Mouse (Mus musculus): ENCODE data around the gene Spert. TPM values are rescaled to one million over a fixed set of nuclear protein-coding genes. Genes with fewer than 3 reads are reported as not detected.

The Spert gene
- polyA plus RNA-seq, 1 experiment from 2014 or later, result not detected

DNA sequence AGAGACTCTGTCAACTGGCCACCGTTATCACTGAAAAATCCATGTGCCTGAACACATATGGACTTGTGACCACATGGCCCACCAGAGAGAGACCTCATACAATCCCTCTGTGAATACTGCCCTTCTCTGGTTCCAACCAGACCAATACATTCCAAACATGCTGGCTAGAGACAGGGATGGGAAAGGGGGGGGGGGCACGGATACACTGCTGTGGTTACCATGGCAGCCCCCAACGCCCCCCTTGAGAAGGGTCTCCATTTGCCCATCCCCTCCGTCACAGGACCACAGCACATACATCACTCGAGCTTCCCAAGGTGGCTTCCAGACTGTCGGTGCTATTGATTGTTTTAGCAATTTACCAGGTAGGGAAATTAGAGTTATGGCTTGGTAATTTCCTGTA is 23.5 kb upstream of the Spert start:
- no peak overlapping the region for H3K4me2 ChIP-seq (ENCODE audit: low read length)
- H3K9ac ChIP-seq (ENCODE audit: low read length), result no peak overlapping the region
- peaks cover 5% of the 10 kb centered on the region; the same call in 1 of the 2 replicates for H3K4me1 ChIP-seq (ENCODE audit: control insufficient read depth, insufficient read depth, low read length)
- no peak for ATAC-seq
- H3K27ac ChIP-seq (ENCODE audit: low read depth, low read length), result no peak overlapping the region
- no peaks in the 10 kb centered on the region for H3K27me3 ChIP-seq (replicated peaks; ENCODE audit: control insufficient read depth, insufficient read depth, low read length)
- no peak overlapping the region for H3K4me3 ChIP-seq (ENCODE audit: low read depth, low read length)
- H3K36me3 ChIP-seq (ENCODE audit: control insufficient read depth, insufficient read depth, low read length), result no peaks in the 10 kb centered on the region
- no peak for DNase-seq (ENCODE audit: low spot score)
- 83% methylated on average over 6 of the region's 6 CpGs for WGBS
- no peaks in the 10 kb centered on the region for H3K9me3 ChIP-seq (replicated peaks; ENCODE audit: control insufficient read depth, low read length)

DNA sequence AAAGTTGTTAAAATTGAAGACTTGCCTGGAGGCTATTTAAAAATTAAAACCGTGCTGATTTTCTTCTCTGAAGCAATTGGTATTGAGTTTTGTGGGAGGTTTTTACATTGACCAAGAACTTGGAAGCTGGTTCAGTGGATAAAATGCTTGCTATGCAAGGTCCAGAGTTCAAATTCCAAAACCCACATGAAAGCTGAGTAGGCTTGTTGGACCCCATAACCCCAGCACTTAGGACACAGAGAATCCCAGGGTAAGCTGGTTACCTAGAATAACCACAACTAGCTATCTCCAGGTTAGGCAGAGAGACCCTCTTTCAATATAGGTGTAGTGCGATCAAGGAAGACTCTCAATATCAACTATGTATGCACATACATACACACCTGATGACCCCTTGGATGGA is 16.3 kb upstream of the Spert start:
- ATAC-seq (no peak), DNase-seq (ENCODE audit: low spot score) (no peak)
- Histone ChIP-seq H3K36me3 (ENCODE audit: control insufficient read depth, insufficient read depth, low read length) (no peaks in the 10 kb centered on the region), H3K9ac (ENCODE audit: low read length) (no peak overlapping the region), H3K4me2 (ENCODE audit: low read length) (no peak overlapping the region), H3K27me3 (replicated peaks; ENCODE audit: control insufficient read depth, insufficient read depth, low read length) (no peaks in the 10 kb centered on the region), H3K9me3 (replicated peaks; ENCODE audit: control insufficient read depth, low read length) (no peaks in the 10 kb centered on the region), H3K27ac (ENCODE audit: low read depth, low read length) (no peak overlapping the region), H3K4me3 (ENCODE audit: low read depth, low read length) (no peak overlapping the region), H3K4me1 (ENCODE audit: control insufficient read depth, insufficient read depth, low read length) (no peaks in the 10 kb centered on the region)
- 94% methylated on average over 2 of the region's 2 CpGs for WGBS

DNA sequence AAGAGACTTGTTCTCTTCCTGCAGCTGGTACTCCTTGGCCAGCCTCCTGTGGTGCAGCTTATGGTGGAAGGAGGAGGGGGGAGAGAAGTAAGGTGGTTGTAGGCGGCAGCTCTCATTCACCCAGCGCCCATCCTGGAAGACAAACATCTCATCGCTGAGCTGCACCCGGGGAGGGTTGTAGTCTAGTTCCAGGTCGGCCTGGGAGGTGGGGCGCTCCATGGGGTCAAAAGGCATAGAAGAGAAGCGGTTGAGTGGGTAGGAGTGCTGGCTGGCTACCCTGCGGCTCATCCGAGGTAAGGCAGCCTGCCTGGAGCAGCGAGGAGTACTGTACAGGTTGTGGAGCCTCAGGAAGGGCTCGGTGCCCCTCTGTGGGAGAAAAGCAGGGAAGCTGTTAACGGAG is 9.0 kb downstream of the Spert start:
- Histone ChIP-seq H3K27ac (ENCODE audit: low read depth, low read length) (no peak overlapping the region), H3K27me3 (replicated peaks; ENCODE audit: control insufficient read depth, insufficient read depth, low read length) (no peaks in the 10 kb centered on the region), H3K36me3 (ENCODE audit: control insufficient read depth, insufficient read depth, low read length) (no peaks in the 10 kb centered on the region), H3K9ac (ENCODE audit: low read length) (no peak overlapping the region), H3K9me3 (replicated peaks; ENCODE audit: control insufficient read depth, low read length) (no peaks in the 10 kb centered on the region), H3K4me1 (ENCODE audit: control insufficient read depth, insufficient read depth, low read length) (no peaks in the 10 kb centered on the region), H3K4me2 (ENCODE audit: low read length) (no peak overlapping the region), H3K4me3 (ENCODE audit: low read depth, low read length) (no peak overlapping the region)
- ATAC-seq (no peak), DNase-seq (ENCODE audit: low spot score) (no peak)
- WGBS, result 88% methylated on average over 12 of the region's 12 CpGs

DNA sequence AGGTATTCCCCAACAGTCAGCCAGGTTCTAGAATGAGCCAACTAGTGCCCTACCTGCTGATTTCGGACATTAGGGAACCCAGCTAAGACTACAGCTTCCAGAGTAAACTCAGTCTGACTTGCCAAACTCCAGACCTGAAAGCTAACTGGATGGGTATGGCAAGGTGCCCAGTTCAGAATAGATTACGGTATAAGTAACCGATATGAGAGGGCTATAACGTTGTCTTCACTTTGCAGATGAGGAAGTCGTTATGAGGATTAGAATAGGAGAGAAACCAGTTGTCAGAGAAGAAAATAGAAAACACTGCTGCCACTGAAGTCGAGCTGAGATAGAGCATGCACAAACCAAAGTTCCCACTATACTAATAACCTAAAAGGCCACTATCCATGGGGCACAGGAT is 13.9 kb downstream of the Spert start:
- Histone ChIP-seq H3K36me3 (ENCODE audit: control insufficient read depth, insufficient read depth, low read length) (no peaks in the 10 kb centered on the region), H3K27ac (ENCODE audit: low read depth, low read length) (no peak overlapping the region), H3K4me1 (ENCODE audit: control insufficient read depth, insufficient read depth, low read length) (no peaks in the 10 kb centered on the region), H3K27me3 (replicated peaks; ENCODE audit: control insufficient read depth, insufficient read depth, low read length) (no peaks in the 10 kb centered on the region), H3K4me2 (ENCODE audit: low read length) (no peak overlapping the region), H3K9me3 (replicated peaks; ENCODE audit: control insufficient read depth, low read length) (no peaks in the 10 kb centered on the region), H3K4me3 (ENCODE audit: low read depth, low read length) (no peak overlapping the region), H3K9ac (ENCODE audit: low read length) (no peak overlapping the region)
- ATAC-seq, result no peak
- no peak for DNase-seq (ENCODE audit: low spot score)
- WGBS, result 79% methylated on average over 6 of the region's 6 CpGs

DNA sequence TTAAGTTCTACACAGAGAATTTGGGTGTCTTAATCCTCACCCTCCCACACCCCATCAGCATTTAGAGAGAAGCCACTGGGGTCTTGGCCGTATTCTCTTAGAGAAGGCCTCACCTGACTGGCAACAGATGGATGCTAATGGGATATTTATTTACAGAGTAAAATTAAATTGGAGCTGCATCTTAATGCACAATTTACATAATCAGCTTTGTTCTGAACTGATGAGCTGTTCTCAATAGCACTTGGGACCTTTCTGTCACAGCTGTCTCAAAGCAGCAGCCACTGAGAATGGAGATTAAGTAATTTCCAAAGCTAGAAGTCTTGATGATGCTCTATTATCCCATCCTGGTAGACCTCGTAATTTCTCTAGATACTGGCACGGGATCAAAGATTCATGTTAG is 26.6 kb downstream of the Spert start:
- no peak overlapping the region for H3K9ac ChIP-seq (ENCODE audit: low read length)
- H3K4me3 ChIP-seq (ENCODE audit: low read depth, low read length), result no peak overlapping the region
- DNase-seq (ENCODE audit: low spot score) (peak; percentile 85), ATAC-seq (peak; percentile 79)
- peaks cover 22% of the 10 kb centered on the region for H3K4me1 ChIP-seq (ENCODE audit: control insufficient read depth, insufficient read depth, low read length)
- H3K4me2 ChIP-seq (ENCODE audit: low read length), result 0 out of 2 replicates have a peak overlapping the region, but pooled peaks have one; percentile 16
- peak overlapping the region; percentile 82 for H3K27ac ChIP-seq (ENCODE audit: low read depth, low read length)
- 8% methylated on average over 3 of the region's 3 CpGs for WGBS
- H3K27me3 ChIP-seq (replicated peaks; ENCODE audit: control insufficient read depth, insufficient read depth, low read length), result no peaks in the 10 kb centered on the region
- no peaks in the 10 kb centered on the region for H3K36me3 ChIP-seq (ENCODE audit: control insufficient read depth, insufficient read depth, low read length)
- H3K9me3 ChIP-seq (replicated peaks; ENCODE audit: control insufficient read depth, low read length), result no peaks in the 10 kb centered on the region

DNA sequence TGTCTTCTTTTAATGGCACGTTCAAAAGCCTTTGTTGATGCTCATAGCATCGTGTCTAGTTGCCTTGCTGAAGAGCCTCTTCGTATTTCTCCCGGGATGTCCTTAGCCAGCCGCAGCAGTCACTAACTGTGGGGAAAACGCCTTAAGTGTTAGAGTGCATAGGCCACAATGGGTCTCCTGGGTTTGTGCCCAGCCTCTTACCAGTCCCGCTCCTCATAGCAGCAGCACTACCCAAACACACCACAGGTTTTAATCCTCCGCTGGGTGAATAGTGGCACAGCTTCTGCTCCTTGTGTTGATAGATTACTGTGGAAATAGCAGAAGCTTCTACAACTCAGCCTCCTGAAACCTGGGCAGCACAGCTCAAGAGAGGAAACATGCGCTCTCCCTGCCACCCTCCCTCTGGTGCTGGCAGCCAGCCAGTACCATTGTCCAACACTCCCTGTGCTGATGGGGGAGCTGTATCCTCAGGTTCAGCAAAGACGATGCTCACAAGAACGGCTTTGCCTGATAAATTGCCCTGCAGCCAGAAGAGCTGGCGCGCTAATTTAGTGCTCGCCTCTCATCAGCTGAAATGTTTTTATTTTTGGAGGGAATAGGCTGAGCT is 27.3 kb downstream of the Spert start:
- no peak overlapping the region for H3K4me3 ChIP-seq (ENCODE audit: low read depth, low read length)
- peak; percentile 90 for ATAC-seq
- H3K27ac ChIP-seq (ENCODE audit: low read depth, low read length), result peak overlapping the region; percentile 82
- no peaks in the 10 kb centered on the region for H3K27me3 ChIP-seq (replicated peaks; ENCODE audit: control insufficient read depth, insufficient read depth, low read length)
- peak; percentile 91 for DNase-seq (ENCODE audit: low spot score)
- H3K9ac ChIP-seq (ENCODE audit: low read length), result no peak overlapping the region; the same call in 1 of the 2 replicates
- 11% methylated on average over 14 of the region's 14 CpGs for WGBS
- H3K4me2 ChIP-seq (ENCODE audit: low read length), result peak overlapping the region; percentile 16; the same call in 1 of the 2 replicates
- H3K36me3 ChIP-seq (ENCODE audit: control insufficient read depth, insufficient read depth, low read length), result no peaks in the 10 kb centered on the region
- no peaks in the 10 kb centered on the region for H3K9me3 ChIP-seq (replicated peaks; ENCODE audit: control insufficient read depth, low read length)
- peaks cover 22% of the 10 kb centered on the region for H3K4me1 ChIP-seq (ENCODE audit: control insufficient read depth, insufficient read depth, low read length)

DNA sequence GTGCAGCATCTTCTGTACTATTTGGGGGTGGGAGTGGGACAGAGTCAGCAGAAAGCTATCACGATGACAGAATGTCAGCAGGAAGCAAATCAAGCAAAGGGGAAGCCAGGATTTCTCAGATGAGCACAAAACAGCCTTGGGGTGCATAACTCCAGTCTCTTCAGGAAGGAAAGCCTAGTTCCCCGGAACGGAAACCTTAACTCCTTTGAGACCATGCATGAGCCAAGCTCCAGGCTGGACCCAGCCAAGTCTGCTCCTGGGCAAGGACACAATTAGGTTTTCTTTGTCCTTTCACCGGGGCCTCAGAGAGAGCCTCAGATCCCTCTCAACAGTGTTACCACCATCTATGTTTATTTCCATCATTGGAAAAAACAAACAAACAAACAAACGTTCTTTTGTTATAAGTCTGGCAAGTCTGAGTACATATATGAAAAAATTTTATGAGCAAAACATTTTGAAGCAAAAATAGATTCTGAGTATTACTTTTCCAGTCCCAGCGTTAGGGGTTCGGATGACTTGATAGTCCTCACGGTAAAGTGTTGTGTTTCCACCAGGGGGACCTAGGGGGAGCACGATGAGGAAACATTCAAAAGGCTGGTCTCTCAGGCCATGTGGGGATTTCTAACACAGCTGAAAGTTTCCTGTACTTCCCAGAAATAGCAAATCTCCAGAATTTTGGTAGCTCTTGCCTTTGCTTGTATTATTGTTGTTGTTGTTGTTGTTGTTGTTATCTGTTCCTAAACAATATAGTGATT is 31.2 kb downstream of the Spert start:
- Histone ChIP-seq H3K36me3 (ENCODE audit: control insufficient read depth, insufficient read depth, low read length) (no peaks in the 10 kb centered on the region), H3K9ac (ENCODE audit: low read length) (no peak overlapping the region), H3K27me3 (replicated peaks; ENCODE audit: control insufficient read depth, insufficient read depth, low read length) (no peaks in the 10 kb centered on the region), H3K4me1 (ENCODE audit: control insufficient read depth, insufficient read depth, low read length) (peaks cover 18% of the 10 kb centered on the region), H3K27ac (ENCODE audit: low read depth, low read length) (no peak overlapping the region), H3K9me3 (replicated peaks; ENCODE audit: control insufficient read depth, low read length) (no peaks in the 10 kb centered on the region), H3K4me3 (ENCODE audit: low read depth, low read length) (no peak overlapping the region), H3K4me2 (ENCODE audit: low read length) (no peak overlapping the region)
- ATAC-seq (no peak), DNase-seq (ENCODE audit: low spot score) (peak; percentile 29)
- WGBS, result 54% methylated on average over 9 of the region's 9 CpGs

DNA sequence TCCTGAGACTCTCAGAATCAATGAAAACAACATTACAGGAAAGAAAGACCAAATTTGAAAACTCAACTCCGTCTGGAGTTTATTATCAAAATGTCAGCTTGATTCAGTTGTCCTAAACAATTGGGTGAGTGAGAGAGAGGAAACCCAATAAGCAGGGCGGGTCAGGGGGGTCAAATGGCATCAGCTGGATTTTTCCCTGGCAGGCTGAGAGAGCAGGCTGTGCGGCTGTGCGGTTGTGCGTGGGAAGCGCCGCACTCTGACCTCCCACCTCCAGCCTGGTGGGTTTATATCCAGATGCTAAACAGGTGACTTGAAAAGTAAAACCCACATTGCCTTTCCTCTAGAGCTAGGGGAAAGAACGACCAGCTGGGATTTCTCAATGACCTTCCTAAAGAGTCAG is 51.2 kb downstream of the Spert start:
- no peaks in the 10 kb centered on the region for H3K9me3 ChIP-seq (replicated peaks; ENCODE audit: control insufficient read depth, low read length)
- 37% methylated on average over 8 of the region's 8 CpGs for WGBS
- DNase-seq (ENCODE audit: low spot score) (no peak), ATAC-seq (no peak)
- peak overlapping the region; percentile 14; the same call in 1 of the 2 replicates for H3K9ac ChIP-seq (ENCODE audit: low read length)
- no peak overlapping the region for H3K4me3 ChIP-seq (ENCODE audit: low read depth, low read length)
- no peaks in the 10 kb centered on the region for H3K27me3 ChIP-seq (replicated peaks; ENCODE audit: control insufficient read depth, insufficient read depth, low read length)
- no peaks in the 10 kb centered on the region for H3K36me3 ChIP-seq (ENCODE audit: control insufficient read depth, insufficient read depth, low read length)
- H3K4me2 ChIP-seq (ENCODE audit: low read length), result no peak overlapping the region
- H3K4me1 ChIP-seq (ENCODE audit: control insufficient read depth, insufficient read depth, low read length), result peaks cover 15% of the 10 kb centered on the region
- peak overlapping the region; percentile 55; the same call in 1 of the 2 replicates for H3K27ac ChIP-seq (ENCODE audit: low read depth, low read length)

DNA sequence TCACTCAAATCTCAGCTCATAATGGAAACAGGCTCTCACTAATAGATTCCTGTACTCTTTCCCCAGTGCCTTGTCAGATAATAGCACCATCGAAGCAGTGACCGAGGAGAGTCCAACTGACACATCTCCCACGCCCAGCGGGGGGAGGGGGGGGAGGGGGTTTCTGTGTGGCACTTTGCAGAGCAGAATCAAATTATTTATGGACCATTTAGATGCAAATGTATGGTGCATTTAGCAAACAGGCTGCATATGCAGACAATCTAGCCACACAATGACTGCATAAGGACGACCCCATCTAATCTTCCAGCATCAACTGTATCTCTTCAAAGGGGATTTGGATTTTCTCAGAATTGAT is 51.9 kb downstream of the Spert start:
- peak; percentile 76 for ATAC-seq
- no peaks in the 10 kb centered on the region for H3K27me3 ChIP-seq (replicated peaks; ENCODE audit: control insufficient read depth, insufficient read depth, low read length)
- peaks cover 15% of the 10 kb centered on the region for H3K4me1 ChIP-seq (ENCODE audit: control insufficient read depth, insufficient read depth, low read length)
- no peak overlapping the region for H3K4me3 ChIP-seq (ENCODE audit: low read depth, low read length)
- WGBS, result 3% methylated on average over 5 of the region's 5 CpGs
- no peaks in the 10 kb centered on the region for H3K36me3 ChIP-seq (ENCODE audit: control insufficient read depth, insufficient read depth, low read length)
- no peak overlapping the region for H3K9ac ChIP-seq (ENCODE audit: low read length)
- H3K27ac ChIP-seq (ENCODE audit: low read depth, low read length), result peak overlapping the region; percentile 55; the same call in 1 of the 2 replicates
- H3K9me3 ChIP-seq (replicated peaks; ENCODE audit: control insufficient read depth, low read length), result no peaks in the 10 kb centered on the region
- H3K4me2 ChIP-seq (ENCODE audit: low read length), result peak overlapping the region; percentile 10; the same call in 1 of the 2 replicates
- peak; percentile 86 for DNase-seq (ENCODE audit: low spot score)

Data from forebrain, embryonic 14.5 days (tissue).